Mouse (Mus musculus) thymus, postnatal 0 days (tissue): Measurements from ENCODE around the gene Slitrk5. TPM values are rescaled to one million over a fixed set of nuclear protein-coding genes. Genes with fewer than 3 reads are reported as not detected.
A peak's percentile ranks its signal among the peaks of the same experiment; 100 is the strongest.
"Not testable (repeated sequence)": the region's sequence is repeated elsewhere in the genome, so short reads cannot be mapped to it uniquely, and the experiment has no call there.

ENCODE experiments used
- DNase-seq: peaks from one replicate; pipeline ENCODE4 v3.0.0-alpha.2; 2015; ENCODE audit warnings: low spot score
- polyA plus RNA-seq: library from polyadenylated mRNA; unstranded; fragments of >200 nt; fragmentation: Nextera tagmentation; extraction: Ambion mirVana; gene quantifications from 2 replicates; pipeline ENCODE4 v1.2.1, GENCODE M21; 2015

Slitrk5 gene
- not detected in 2 replicates for polyA plus RNA-seq

DNA sequence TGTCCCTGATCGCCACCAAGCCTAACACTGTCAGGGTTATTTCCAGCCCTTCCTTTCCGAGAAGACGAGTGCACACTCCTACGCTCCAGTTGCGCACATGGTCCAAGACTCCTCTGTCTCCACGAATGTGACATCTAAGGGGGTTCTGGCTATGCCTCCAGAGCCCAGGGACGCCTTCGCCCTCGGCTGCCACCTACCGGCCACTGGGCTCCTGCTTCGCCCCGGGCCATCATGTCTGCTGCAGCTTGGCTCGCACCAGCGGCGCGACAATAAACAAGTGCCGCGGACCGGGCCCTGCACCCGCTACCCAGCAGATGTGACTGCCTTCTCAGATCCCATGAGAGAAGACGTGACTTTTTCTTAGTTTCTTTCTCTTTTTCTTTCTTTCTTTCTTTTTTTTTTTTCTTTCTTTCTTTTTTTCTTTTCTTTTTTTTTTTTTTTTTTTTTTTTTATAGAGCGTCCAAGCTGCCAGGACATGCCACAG is at the start of gene Slitrk5:
Gene Slitrk5 (plus strand): TSS at position 434 of the 484 bp plus-strand sequence.
- peak; percentile 35 for DNase-seq

DNA sequence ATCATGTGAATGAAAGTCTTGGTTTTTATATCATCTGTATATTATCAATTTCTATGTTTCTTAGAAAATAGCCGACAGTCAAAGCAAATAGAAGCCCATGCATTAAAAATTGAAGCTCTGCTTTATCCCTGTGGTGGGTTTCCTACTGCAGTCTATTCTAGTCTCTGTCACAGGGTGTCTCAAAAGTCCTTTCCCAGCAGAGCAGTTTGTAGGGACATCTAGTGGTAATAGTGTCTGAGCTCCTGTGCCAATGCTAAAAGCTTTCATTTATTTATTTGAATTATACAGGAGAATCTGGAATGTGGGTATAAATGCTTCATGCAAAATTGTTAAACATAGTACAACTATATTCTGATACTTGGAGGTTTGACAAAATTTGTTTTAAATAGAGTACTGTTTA is 2.0 kb upstream of the Slitrk5 start:
- no peak for DNase-seq

DNA sequence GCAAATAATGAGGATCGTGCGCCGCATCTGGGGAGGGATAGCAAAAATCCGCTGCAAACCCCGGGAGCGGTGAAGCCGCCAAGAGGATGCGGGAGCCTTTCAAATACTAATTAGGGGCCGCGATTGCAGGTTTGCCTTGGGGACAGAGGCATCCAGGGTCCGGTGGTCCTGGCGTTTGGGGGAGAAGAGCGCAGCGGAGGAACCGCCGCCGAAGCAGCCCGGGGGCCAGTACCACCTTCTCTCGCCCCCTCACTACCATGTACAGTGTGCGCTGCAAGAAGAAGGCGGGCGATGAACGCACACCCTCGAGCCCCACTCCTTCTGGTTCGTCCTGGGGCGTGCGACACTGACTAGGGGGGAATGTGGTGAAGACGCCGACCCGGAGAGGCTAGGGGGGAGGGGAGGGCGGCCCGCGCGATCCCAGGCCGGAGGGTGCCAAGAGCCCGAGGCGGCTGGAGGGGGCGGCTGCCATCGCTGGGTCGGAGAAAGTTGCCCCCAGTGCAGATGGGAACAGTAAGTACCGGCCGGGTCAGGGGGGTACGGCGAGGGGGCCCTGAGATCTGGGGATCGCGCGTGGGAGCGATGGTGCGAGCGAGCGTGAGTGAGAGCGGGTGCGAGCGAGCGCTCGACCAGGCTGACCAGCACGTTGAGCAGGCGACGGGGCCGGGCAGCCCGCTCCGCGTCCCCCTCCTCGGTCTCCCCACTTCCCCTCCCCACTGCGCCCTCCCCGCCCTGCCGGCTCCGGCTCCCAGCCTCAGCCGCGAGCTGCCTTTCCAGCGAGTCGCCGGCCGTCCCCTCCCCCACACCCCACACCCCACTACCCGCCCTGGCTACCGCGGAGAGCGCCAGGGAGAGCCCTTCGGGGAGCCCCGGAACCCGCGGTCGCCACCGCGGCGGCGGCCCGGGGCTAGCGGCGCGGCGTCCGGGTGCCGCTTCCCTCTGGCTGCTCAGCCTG is 591 bp downstream of the Slitrk5 start:
- no peak for DNase-seq

DNA sequence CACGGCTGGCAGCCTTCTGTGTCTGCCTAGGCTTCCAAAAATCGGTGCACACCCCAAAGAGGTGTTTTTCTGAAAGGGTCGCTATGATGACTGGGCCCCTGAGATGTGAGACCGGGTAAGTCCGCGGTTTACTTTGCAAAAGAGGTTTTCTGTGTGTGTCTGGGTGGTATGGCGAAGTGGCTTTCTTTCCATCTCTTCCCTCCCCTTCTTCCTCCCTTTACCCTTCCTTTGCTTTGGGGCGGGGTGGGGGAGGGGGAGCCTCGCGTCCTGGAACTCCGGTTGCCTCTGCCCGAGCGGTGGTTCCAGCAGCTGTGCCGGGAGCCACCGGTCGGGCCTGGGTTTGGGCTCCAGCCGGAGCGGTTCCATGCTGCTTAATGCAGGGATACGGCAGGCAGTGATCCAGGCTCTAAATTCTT is 1.3 kb downstream of the Slitrk5 start:
- no peak for DNase-seq

DNA sequence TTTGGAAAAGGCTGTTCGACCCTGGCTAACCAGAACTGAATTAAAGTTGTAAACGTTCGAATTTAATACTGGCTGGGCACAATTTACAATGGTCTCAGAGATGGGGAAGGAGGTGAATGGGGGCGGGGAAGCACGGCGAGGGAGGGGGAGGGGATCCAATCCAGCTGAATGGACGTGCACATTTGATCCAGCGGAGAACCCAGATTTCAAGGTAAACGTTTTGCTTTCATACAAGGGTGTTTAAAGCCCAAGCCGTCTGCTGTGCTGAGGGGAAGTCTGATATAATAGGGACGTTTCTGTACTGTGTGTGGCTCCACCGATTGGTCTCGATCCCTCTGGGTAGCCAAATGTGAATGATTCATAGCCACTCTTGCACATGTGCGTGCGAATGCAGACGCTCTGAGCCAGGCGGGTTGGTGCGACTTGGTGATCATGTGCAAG is 2.0 kb downstream of the Slitrk5 start:
- DNase-seq = no peak

DNA sequence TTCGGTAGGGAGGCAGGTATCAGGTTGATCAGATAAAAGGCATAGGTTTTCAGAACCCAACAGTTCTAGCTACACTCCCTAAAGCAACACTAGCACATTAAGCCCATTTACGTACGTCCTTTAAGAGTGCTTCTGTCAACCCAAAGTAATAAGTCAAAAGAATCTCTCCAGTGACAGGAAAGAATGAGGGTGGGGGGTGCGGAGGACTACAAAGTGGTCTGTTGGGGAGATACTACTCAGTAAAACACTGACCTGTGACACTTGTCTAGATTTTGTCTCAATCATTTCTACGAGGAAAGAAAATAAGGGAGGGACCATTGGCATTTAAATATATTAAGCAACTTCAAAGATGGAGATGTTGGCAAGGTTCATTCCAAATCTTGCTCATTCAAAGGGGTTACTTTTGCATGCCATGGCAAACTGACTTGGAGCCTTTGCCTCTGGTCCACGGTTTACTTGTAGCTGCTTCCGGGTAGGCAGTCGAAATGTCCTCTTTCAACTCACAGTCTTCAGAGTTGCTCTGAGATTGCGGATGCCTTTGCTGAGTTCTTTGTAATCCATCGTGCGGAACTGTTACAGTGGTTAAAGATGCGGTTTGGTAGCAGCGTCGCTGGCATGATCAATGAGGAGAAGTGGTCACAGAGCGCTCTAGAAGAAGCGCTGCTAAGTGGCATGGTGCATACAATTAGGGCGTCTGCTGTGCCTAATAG is 2.6 kb downstream of the Slitrk5 start:
- DNase-seq = no peak

DNA sequence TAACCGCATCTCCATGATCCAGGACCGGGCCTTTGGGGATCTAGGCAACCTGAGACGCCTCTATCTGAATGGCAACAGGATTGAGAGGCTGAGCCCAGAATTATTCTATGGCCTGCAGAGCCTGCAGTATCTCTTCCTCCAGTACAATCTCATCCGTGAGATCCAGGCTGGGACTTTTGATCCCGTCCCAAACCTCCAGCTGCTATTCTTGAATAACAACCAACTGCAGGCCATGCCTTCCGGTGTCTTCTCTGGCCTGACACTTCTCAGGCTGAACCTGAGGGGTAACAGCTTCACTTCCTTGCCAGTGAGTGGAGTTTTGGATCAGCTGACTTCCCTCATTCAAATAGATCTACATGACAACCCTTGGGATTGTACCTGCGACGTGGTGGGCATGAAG is 5.4 kb downstream of the Slitrk5 start:
- no peak for DNase-seq

DNA sequence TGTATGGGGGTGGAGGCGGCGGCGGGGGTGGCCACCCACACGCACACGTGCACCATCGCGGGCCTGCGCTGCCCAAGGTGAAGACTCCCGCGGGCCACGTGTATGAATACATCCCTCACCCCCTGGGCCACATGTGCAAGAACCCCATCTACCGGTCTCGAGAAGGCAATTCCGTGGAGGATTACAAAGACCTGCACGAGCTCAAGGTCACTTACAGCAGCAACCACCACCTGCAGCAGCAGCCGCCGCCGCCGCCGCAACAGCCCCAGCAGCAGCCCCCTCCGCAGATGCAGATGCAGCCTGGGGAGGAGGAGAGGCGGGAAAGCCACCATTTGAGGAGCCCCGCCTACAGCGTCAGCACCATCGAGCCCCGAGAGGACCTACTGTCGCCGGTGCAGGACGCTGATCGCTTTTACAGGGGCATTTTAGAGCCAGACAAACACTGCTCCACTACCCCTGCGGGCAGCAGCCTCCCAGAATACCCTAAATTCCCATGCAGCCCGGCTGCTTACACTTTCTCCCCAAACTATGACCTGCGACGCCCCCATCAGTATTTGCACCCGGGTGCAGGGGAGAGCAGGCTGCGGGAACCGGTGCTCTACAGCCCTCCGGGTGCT is 6.3 kb downstream of the Slitrk5 start:
- DNase-seq = no peak

DNA sequence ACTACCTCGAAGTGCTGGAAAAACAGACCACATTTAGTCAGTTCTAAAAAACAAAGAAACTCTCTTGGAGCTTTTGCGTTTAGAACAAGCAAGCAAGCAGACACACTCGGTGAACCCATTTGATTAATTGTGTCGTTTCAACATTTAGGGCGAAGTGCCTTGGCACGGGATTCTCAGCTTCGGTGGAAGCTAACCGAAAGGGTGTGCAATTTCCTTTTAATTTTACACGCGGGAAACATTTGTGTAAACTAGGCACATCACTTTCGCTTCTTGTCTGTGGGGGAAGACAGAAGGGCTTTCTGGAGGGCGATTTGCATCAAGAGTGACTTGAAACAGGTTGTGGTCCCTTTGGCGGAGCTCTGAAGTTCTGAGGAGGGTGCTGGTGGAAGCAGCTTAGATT is 6.9 kb downstream of the Slitrk5 start:
- DNase-seq = no peak

DNA sequence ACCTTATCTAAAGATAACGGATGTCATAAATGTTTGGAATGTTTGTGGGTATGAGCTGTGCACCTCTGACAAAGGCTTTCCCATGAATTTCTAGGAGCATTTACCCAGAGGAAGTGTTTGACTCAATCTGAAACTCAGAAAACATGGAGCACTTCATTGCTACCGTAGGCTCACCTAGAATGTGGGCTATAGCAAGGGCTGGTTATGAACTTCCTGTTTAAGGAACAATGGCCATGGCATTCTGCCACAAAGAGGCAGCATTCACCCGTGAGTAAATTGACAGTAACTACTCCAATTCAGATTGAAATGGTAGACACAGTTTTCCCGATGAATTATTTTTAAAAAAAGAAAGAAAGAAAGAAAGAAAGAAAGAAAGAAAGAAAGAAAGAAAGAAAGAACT is 8.6 kb downstream of the Slitrk5 start:
- DNase-seq = no peak

DNA sequence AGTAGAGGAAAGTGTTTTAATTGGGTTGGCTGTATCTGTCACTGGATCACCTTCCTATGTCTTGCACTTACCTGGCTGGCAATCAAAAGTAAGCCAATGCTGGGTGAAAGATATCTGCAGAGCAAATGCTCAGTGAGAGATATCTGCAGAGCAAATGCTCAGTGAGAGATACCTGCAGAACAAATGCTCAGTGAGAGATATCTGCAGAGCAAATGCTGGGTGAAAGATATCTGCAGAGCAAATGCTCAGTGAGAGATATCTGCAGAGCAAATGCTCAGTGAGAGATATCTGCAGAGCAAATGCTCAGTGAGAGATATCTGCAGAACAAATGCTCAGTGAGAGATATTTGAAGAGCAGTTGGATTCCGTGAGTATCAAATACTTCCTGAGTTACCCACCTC is 15.2 kb downstream of the Slitrk5 start:
- not testable (repeated sequence) for DNase-seq

DNA sequence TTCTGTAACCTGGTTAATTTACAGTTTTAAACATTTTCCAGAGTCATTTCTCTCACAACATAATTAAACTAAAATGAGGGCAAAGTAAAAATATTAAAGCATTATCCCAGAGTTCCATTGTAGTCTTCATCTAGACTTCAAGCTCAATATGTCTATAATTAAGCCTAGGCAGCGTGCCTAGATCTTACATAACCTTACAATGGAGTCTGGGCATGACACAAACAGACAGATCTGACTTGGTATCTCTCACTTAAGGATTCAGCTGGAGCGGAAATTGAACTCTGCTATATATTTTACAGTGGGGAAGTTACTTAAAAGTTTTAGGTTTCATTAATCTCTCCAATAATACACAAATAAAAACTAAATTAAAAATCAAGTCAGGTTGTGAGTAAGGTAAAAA is 54.9 kb downstream of the Slitrk5 start:
- no peak for DNase-seq
